Mouse (Mus musculus): ENCODE measurements around the gene Gm27021. TPM values are rescaled to one million over a fixed set of nuclear protein-coding genes. Genes with fewer than 3 reads are reported as not detected.

Gene Gm27021
- polyA plus RNA-seq (2017; shearing (Covaris generic)): under 1 TPM; 0.55 to 0.62 TPM

DNA sequence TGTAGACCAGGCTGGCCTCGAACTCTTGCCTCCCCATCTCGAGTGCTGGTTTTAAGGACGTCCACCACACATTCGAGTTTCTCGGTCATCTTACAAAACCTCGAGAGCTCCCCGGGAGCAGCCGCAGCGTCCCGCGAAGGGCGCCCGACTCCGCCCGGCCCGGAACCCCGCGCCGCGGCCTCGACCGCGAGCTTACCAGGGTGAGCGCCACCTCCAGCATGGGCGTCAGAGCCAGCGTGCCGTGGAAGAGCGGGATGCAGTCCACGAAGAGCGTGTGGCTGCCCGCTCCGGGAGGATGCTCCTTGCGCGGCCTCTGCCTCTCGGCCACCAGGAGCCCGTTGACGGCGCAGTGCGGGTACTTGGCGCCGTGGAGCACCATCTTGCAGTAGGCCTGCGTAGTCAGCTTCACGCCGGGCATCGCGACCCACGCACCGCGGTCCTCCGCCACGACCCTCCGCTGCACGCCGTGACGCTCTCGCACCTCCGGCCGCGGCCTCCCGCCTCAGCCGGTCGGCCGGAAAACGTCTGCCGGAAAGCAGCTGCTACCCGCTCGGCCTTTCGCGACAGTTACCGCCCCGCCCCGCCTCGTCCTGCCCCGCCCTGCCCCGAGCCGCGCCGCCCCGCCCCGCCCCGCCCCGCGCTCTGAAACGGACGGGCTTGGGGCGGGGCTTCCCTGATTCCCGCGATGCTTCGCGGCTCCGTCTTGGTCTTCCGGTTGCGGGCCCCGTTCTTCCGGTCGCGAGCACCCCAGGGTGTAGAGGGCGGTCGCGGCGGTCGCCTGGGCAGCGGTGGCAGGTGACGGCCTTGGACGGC is at the start of gene Gm27021, which contains the start of gene Cox4i1:
Gm27021 (minus strand) TSS at position 519 of the 813 bp plus-strand sequence.
Cox4i1 (plus strand) TSS at position 662 of the 813 bp plus-strand sequence.

DNA sequence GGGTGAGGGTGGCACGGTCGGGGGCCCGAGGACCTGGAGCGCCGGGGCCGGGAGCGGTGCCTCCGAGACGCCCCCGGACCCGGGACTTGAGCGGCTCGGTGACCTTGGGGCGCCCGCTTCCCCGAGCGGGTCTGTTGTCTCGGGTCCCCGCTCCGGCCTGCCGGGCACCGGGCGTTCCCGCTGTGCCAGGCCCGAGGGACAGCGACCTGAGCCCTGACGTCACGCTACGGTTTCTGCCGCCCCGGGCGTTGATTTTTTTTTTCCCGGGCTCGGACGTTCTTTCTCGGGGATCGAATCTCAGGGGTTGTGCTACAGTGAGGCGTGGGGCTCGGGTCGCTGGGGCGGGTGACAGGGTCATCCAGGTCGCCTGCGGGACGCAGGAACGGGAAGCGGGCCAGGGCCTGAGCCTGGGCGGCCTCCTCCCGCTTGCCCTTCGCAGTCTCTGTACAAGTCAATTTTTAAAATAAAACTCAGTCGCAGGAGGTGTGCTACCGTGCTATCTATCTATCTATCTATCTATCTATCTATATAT is 561 bp upstream of the Gm27021 start, which contains the start of gene Emc8:
Emc8 (minus strand) TSS at position 200 of the 532 bp plus-strand sequence.

DNA sequence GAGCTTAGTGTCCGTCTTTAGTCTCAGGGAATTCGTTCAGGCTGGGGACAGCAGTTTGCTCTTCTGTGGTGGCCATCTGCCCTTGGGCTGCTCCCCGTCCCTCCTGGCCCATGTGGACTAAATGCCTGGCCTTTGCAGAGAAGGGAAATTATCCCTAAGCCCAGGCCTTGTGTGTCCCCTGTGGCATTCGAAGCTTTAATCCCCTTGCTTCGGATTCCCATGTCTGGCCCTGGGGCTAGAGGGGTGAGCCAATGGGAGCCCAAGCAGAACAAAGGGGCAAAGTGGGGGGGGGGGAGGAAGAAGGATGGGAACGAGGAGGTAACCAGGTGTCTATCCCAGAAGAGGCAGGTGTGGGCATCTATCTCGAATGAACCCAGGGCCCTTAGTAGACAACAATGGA is 20.3 kb downstream of the Gm27021 start, which contains the start of gene 1190005I06Rik:
1190005I06Rik (minus strand) TSS at position 101 of the 400 bp plus-strand sequence.

DNA sequence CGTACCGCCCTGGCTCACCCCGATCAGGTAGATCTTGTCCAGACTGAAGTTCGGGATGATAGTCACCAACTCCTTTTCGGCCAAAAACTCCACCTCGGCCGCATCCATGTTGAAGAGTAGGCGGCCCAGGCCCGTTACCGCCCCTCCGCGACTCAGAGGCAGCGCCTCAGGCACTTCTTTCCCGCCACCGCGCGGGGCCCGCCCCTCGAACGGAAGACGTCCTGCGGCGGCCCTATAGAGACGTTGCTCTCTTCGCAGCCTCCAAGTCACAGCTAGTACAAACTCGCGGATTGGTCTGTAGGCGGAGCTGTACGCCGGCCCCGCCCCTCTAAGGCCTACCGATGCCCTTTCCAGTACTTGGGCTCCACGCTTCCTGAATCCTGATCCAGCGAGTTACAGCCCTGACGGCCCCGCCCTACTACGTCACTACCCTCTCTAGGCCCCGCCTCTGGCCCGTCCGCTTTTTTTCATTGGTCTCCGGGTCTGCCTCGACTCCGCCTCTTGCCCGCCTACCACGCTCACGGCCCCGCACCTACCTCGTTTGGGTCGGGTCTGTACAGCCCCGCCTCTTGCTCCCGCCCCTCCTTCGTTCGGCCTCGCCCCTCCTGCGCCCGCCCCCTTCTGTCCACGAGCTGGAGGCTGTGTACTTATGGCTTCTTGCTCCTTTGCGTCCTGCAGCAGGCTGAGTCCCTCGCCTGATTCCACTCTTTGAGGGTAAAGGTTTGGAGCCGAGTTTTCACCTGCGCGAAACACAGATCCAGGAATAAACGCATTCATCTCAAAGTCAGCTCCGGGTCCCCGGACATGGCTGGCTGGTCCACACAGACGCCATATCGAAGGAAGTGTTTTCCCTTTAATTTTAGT is 78.7 kb downstream of the Gm27021 start, which contains the start of gene Gins2:
Gins2 (minus strand) TSS at position 397 of the 864 bp plus-strand sequence.

Other genes with a start within 250 kb of the Gm27021 start
- 1 to 10 TPM; 7.3 to 9.7 TPM for gene Gins2, start 78.8 kb downstream of the Gm27021 start, polyA plus RNA-seq (2017; shearing (Covaris generic))
- gene 1190005I06Rik, start 20.4 kb downstream of the Gm27021 start, polyA plus RNA-seq (2017; shearing (Covaris generic)): 1 to 10 TPM in 1 of 2 experiments, under 1 TPM in 1; 0.82 to 1.1 TPM
- 100 to 1,000 TPM; 691 to 732 TPM for gene Cox4i1, start 143 bp upstream of the Gm27021 start, polyA plus RNA-seq (2017; shearing (Covaris generic))
- gene Emc8, start 494 bp upstream of the Gm27021 start, polyA plus RNA-seq (2017; shearing (Covaris generic)): 10 to 100 TPM; 86.5 to 86.8 TPM
- 10 to 100 TPM; 17.0 to 47.4 TPM for gene Irf8, start 68.3 kb upstream of the Gm27021 start, polyA plus RNA-seq (2017; shearing (Covaris generic))